Mouse (Mus musculus): ENCODE results near the gene Xlr4a. TPM values are rescaled to one million over a fixed set of nuclear protein-coding genes. Genes with fewer than 3 reads are reported as not detected.

Xlr4a gene
- polyA plus RNA-seq, 1 experiment from 2014 or later: 1.9 TPM

- 45% methylated on average over 5 of the region's 5 CpGs for WGBS
These were observed 20.0 kb downstream of the Xlr4a start for GRCm38 (mm10) chrX:73062323-73062722.

DNA sequence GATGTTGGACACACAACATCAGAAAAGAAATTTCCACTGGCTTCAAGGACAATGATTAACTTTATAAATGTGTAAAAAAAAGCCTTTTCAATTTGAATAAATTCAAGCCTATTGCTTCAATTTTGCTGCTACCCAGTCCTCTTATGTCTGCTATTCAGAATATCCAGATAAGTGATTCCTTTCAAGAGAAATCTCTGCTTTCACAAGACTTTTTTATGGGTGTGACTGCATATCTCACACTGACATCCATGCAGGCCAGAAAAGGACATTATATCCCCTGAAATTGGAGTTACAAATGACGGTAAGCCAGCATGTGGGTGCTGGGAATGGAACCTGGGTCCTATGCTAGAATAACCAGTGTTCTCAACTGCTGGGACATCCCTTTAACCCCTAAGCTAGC lies 20.8 kb downstream of the Xlr4a start:
- Histone ChIP-seq H3K4me1 (replicated peaks; ENCODE audit: control insufficient read depth, insufficient read depth, low read length) (no peaks in the 10 kb centered on the region), H3K9me3 (ENCODE audit: control insufficient read depth, low read length) (no peaks in the 10 kb centered on the region), H3K27ac (ENCODE audit: low read depth, low read length) (no peak overlapping the region), H3K36me3 (ENCODE audit: control insufficient read depth, insufficient read depth, low read length) (no peaks in the 10 kb centered on the region), H3K4me2 (no peak overlapping the region), H3K27me3 (replicated peaks; ENCODE audit: control insufficient read depth, insufficient read depth, low read length) (peaks cover 11% of the 10 kb centered on the region), H3K4me3 (ENCODE audit: low read depth, low read length) (no peak overlapping the region), H3K9ac (ENCODE audit: low read depth, low read length) (no peak overlapping the region)
- DNase-seq (ENCODE audit: low spot score): no peak
- WGBS: 59% methylated on average over 1 of the region's 1 CpGs
- no peak for ATAC-seq (replicated peaks; ENCODE audit: low FRiP score)

More at GRCm38 (mm10) chrX:73062323-73062722, 20.0 kb downstream of the Xlr4a start:
- no peak for ATAC-seq (replicated peaks; ENCODE audit: low FRiP score)
- peaks cover 11% of the 10 kb centered on the region for H3K27me3 ChIP-seq (replicated peaks; ENCODE audit: control insufficient read depth, insufficient read depth, low read length)
- H3K27ac ChIP-seq (ENCODE audit: low read depth, low read length): no peak overlapping the region
- no peak for DNase-seq (ENCODE audit: low spot score)
- no peak overlapping the region for H3K4me2 ChIP-seq
- H3K4me3 ChIP-seq (ENCODE audit: low read depth, low read length): no peak overlapping the region
- no peak overlapping the region for H3K9ac ChIP-seq (ENCODE audit: low read depth, low read length)
- no peaks in the 10 kb centered on the region for H3K9me3 ChIP-seq (ENCODE audit: control insufficient read depth, low read length)
- H3K4me1 ChIP-seq (replicated peaks; ENCODE audit: control insufficient read depth, insufficient read depth, low read length): no peaks in the 10 kb centered on the region
- no peaks in the 10 kb centered on the region for H3K36me3 ChIP-seq (ENCODE audit: control insufficient read depth, insufficient read depth, low read length)

DNA sequence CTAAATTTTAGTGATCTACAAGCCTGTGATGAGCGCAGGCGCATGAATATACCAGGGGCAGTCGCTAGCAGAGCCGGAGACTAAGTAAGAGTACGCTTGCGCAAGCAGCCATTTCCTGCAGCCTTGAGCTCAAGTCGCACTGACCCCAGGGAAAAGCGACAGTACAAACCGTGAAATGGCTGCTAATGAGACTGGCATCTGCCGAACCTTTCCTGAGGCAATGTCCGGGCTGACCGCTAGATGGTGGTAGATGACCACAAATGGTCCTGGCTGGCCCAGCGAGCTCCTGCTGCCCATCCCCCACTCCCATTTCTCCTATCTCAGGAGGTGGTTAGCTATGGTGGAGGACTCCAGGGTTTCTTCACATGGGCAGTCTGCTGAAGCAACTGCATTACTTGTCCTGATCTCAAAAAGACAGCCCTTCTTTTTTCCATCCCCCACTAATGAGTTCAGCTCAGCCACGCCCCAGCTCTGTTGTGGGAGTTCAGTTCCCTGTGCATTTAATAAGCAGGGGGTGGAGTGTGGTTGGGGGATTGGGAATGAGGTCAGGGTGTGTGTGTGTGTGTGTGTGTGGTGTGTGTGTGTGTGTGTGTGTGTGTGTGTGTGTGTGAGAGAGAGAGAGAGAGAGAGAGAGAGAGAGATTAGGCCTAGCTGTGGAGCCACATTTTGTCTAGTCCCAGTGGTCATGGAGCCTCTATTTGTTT lies 28.3 kb downstream of the Xlr4a start:
- ATAC-seq (replicated peaks; ENCODE audit: low FRiP score) (peak; percentile 86), DNase-seq (ENCODE audit: low spot score) (peak; percentile 85)
- Histone ChIP-seq H3K4me3 (ENCODE audit: low read depth, low read length) (no peak overlapping the region), H3K27me3 (replicated peaks; ENCODE audit: control insufficient read depth, insufficient read depth, low read length) (no peaks in the 10 kb centered on the region), H3K9me3 (ENCODE audit: control insufficient read depth, low read length) (no peaks in the 10 kb centered on the region), H3K27ac (ENCODE audit: low read depth, low read length) (no peak overlapping the region), H3K4me1 (replicated peaks; ENCODE audit: control insufficient read depth, insufficient read depth, low read length) (no peaks in the 10 kb centered on the region), H3K36me3 (ENCODE audit: control insufficient read depth, insufficient read depth, low read length) (no peaks in the 10 kb centered on the region), H3K4me2 (peak overlapping the region; percentile 43; the same call in 1 of the 2 replicates), H3K9ac (ENCODE audit: low read depth, low read length) (no peak overlapping the region)
- 18% methylated on average over 14 of the region's 14 CpGs for WGBS

- Histone ChIP-seq H3K4me3 (ENCODE audit: low read depth, low read length) (no peak overlapping the region), H3K9me3 (ENCODE audit: control insufficient read depth, low read length) (no peaks in the 10 kb centered on the region)
These were observed 42.6 kb downstream of the Xlr4a start for GRCm38 (mm10) chrX:73039666-73040065.

GRCm38 (mm10) chrX:73038831-73039230 lies 43.4 kb downstream of the Xlr4a start:
- ATAC-seq (replicated peaks; ENCODE audit: low FRiP score) (no peak), DNase-seq (ENCODE audit: low spot score) (no peak)
- 82% methylated on average over 8 of the region's 8 CpGs for WGBS
- H3K9ac ChIP-seq (ENCODE audit: low read depth, low read length): no peak overlapping the region
- no peaks in the 10 kb centered on the region; the same call in 1 of the 2 replicates for H3K27me3 ChIP-seq (replicated peaks; ENCODE audit: control insufficient read depth, insufficient read depth, low read length)
- H3K4me2 ChIP-seq: no peak overlapping the region
- H3K4me3 ChIP-seq (ENCODE audit: low read depth, low read length): no peak overlapping the region
- no peaks in the 10 kb centered on the region for H3K9me3 ChIP-seq (ENCODE audit: control insufficient read depth, low read length)
- no peak overlapping the region for H3K27ac ChIP-seq (ENCODE audit: low read depth, low read length)
- no peaks in the 10 kb centered on the region for H3K4me1 ChIP-seq (replicated peaks; ENCODE audit: control insufficient read depth, insufficient read depth, low read length)
- H3K36me3 ChIP-seq (ENCODE audit: control insufficient read depth, insufficient read depth, low read length): no peaks in the 10 kb centered on the region

More at GRCm38 (mm10) chrX:73039666-73040065, 42.6 kb downstream of the Xlr4a start:
- Histone ChIP-seq H3K27ac (ENCODE audit: low read depth, low read length) (no peak overlapping the region), H3K4me2 (no peak overlapping the region), H3K27me3 (replicated peaks; ENCODE audit: control insufficient read depth, insufficient read depth, low read length) (no peaks in the 10 kb centered on the region; the same call in 1 of the 2 replicates), H3K9ac (ENCODE audit: low read depth, low read length) (no peak overlapping the region), H3K36me3 (ENCODE audit: control insufficient read depth, insufficient read depth, low read length) (no peaks in the 10 kb centered on the region), H3K4me1 (replicated peaks; ENCODE audit: control insufficient read depth, insufficient read depth, low read length) (no peaks in the 10 kb centered on the region)
- DNase-seq (ENCODE audit: low spot score) (no peak), ATAC-seq (replicated peaks; ENCODE audit: low FRiP score) (no peak)
- WGBS: 75% methylated on average over 12 of the region's 12 CpGs

DNA sequence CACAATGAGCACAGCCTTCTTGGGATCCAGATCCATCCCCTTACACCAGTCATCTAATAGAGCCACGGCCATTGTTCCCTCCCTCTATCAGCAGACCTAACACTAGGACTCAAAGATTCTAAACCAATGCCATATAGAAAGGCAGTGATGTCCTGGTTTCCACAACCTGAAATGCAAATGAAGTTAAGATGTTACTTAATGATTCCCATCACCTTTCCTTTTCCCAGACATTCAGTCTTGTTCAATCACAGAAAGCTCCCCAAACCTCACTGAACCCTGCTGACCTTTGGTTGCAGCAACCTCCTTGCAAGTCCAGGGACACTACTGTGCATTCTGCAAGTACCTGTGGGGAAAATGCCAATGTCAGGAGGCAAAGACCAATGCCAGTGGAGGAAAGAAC lies 45.3 kb downstream of the Xlr4a start, which contains the start of gene Pnma5:
Gene Pnma5 (minus strand): TSS at position 101 of the 400 bp plus-strand sequence.
- DNase-seq (ENCODE audit: low spot score): no peak
- Histone ChIP-seq H3K4me1 (replicated peaks; ENCODE audit: control insufficient read depth, insufficient read depth, low read length) (no peaks in the 10 kb centered on the region), H3K4me3 (ENCODE audit: low read depth, low read length) (no peak within 1 kb of the TSS), H3K36me3 (ENCODE audit: control insufficient read depth, insufficient read depth, low read length) (no peaks in the 10 kb centered on the region), H3K9me3 (ENCODE audit: control insufficient read depth, low read length) (no peaks in the 10 kb centered on the region), H3K9ac (ENCODE audit: low read depth, low read length) (no peak within 1 kb of the TSS), H3K27ac (ENCODE audit: low read depth, low read length) (no peak within 1 kb of the TSS), H3K4me2 (no peak within 1 kb of the TSS), H3K27me3 (replicated peaks; ENCODE audit: control insufficient read depth, insufficient read depth, low read length) (no peaks in the 10 kb centered on the region; the same call in 1 of the 2 replicates)
- ATAC-seq (replicated peaks; ENCODE audit: low FRiP score): no peak
- WGBS: 58% methylated on average over 1 of the region's 1 CpGs

Other genes starting within 250 kb of the Xlr4a start
- gene Cetn2, start 164.1 kb downstream of the Xlr4a start, polyA plus RNA-seq (2014; fragmentation: Nextera tagmentation; extraction: Ambion mirVana): 74.3 and 77.2 TPM in 2 replicates
- gene Nsdhl, start 163.9 kb downstream of the Xlr4a start, polyA plus RNA-seq (2014; fragmentation: Nextera tagmentation; extraction: Ambion mirVana): 29.6 and 32.2 TPM in 2 replicates
- 2.0 and 2.4 TPM in 2 replicates for gene Zfp185, start 95.1 kb downstream of the Xlr4a start, polyA plus RNA-seq (2014; fragmentation: Nextera tagmentation; extraction: Ambion mirVana)
- not detected in 2 replicates for gene Pnma5, start 45.4 kb downstream of the Xlr4a start, polyA plus RNA-seq (2014; fragmentation: Nextera tagmentation; extraction: Ambion mirVana)
- not detected in 2 replicates for gene Pnma3, start 17.7 kb downstream of the Xlr4a start, polyA plus RNA-seq (2014; fragmentation: Nextera tagmentation; extraction: Ambion mirVana)
- 4.3 and 4.5 TPM in 2 replicates for gene Xlr3a, start 14.6 kb upstream of the Xlr4a start, polyA plus RNA-seq (2014; fragmentation: Nextera tagmentation; extraction: Ambion mirVana)
- gene Gm14685, start 34.6 kb upstream of the Xlr4a start, polyA plus RNA-seq (2014; fragmentation: Nextera tagmentation; extraction: Ambion mirVana): 0.13 TPM in 1 of 2 replicates, not detected in the other
- gene Xlr5b, start 66.3 kb upstream of the Xlr4a start, polyA plus RNA-seq (2014; fragmentation: Nextera tagmentation; extraction: Ambion mirVana): not detected in 2 replicates
- gene DXBay18, start 67.0 kb upstream of the Xlr4a start, polyA plus RNA-seq (2014; fragmentation: Nextera tagmentation; extraction: Ambion mirVana): not detected in 2 replicates
- gene Spin2d, start 94.5 kb upstream of the Xlr4a start, polyA plus RNA-seq (2014; fragmentation: Nextera tagmentation; extraction: Ambion mirVana): not detected in 2 replicates
- gene Xlr3b, start 109.7 kb upstream of the Xlr4a start, polyA plus RNA-seq (2014; fragmentation: Nextera tagmentation; extraction: Ambion mirVana): 5.2 and 8.1 TPM in 2 replicates
- 3.3 and 3.8 TPM in 2 replicates for gene Xlr4b, start 131.9 kb upstream of the Xlr4a start, polyA plus RNA-seq (2014; fragmentation: Nextera tagmentation; extraction: Ambion mirVana)
- gene F8a, start 145.8 kb upstream of the Xlr4a start, polyA plus RNA-seq (2014; fragmentation: Nextera tagmentation; extraction: Ambion mirVana): 6.2 and 6.5 TPM in 2 replicates
- 0.53 and 1.2 TPM in 2 replicates for gene Xlr4c, start 160.7 kb upstream of the Xlr4a start, polyA plus RNA-seq (2014; fragmentation: Nextera tagmentation; extraction: Ambion mirVana)
- gene Xlr3c, start 182.9 kb upstream of the Xlr4a start, polyA plus RNA-seq (2014; fragmentation: Nextera tagmentation; extraction: Ambion mirVana): not detected in 2 replicates
- not detected in 2 replicates for gene Xlr5a, start 210.5 kb upstream of the Xlr4a start, polyA plus RNA-seq (2014; fragmentation: Nextera tagmentation; extraction: Ambion mirVana)
- not detected in 2 replicates for gene Xlr5c, start 210.5 kb upstream of the Xlr4a start, polyA plus RNA-seq (2014; fragmentation: Nextera tagmentation; extraction: Ambion mirVana)